Mouse (Mus musculus): Measurements from ENCODE around the gene Dop1a. TPM values are rescaled to one million over a fixed set of nuclear protein-coding genes. Genes with fewer than 3 reads are reported as not detected.

Dop1a gene
- polyA plus RNA-seq, 1 experiment, result 2.9 TPM

- Histone ChIP-seq H3K36me3 (replicated peaks; ENCODE audit: low read length) (no peaks in the 10 kb centered on the region), H3K4me3 (replicated peaks) (no peak overlapping the region), H3K4me1 (peaks cover 11% of the 10 kb centered on the region), H3K9me3 (no peaks in the 10 kb centered on the region), H3K27me3 (replicated peaks) (no peaks in the 10 kb centered on the region)
- TF ChIP-seq GATA1 (IDR thresholded peaks at IDR 0.05; ENCODE audit: borderline replicate concordance, low read length) (no peak), FLI1 (IDR thresholded peaks at IDR 0.05; ENCODE audit: low read length) (no peak)
These were observed 17.4 kb upstream of the Dop1a start for GRCm38 (mm10) chr9:86449581-86449980.

- no peak for TF ChIP-seq GATA1 (IDR thresholded peaks at IDR 0.05; ENCODE audit: borderline replicate concordance, low read length)
- TF ChIP-seq FLI1 (IDR thresholded peaks at IDR 0.05; ENCODE audit: low read length), result no peak
- Histone ChIP-seq H3K4me1 (peaks cover 11% of the 10 kb centered on the region), H3K27me3 (replicated peaks) (no peaks in the 10 kb centered on the region), H3K36me3 (replicated peaks; ENCODE audit: low read length) (no peaks in the 10 kb centered on the region), H3K9me3 (no peaks in the 10 kb centered on the region), H3K4me3 (replicated peaks) (no peak overlapping the region)
These were observed 15.9 kb upstream of the Dop1a start for GRCm38 (mm10) chr9:86451094-86451493.

- no peaks in the 10 kb centered on the region for H3K36me3 ChIP-seq (replicated peaks; ENCODE audit: low read length)
- H3K4me1 ChIP-seq, result peaks cover 11% of the 10 kb centered on the region
- TF ChIP-seq FLI1 (IDR thresholded peaks at IDR 0.05; ENCODE audit: low read length), result no peak
- H3K4me3 ChIP-seq (replicated peaks), result peak overlapping the region; percentile 84
- H3K27me3 ChIP-seq (replicated peaks), result no peaks in the 10 kb centered on the region
- no peaks in the 10 kb centered on the region for H3K9me3 ChIP-seq
These were observed 15.3 kb upstream of the Dop1a start for GRCm38 (mm10) chr9:86451617-86452016.

- Histone ChIP-seq H3K36me3 (replicated peaks; ENCODE audit: low read length) (no peaks in the 10 kb centered on the region), H3K27me3 (replicated peaks) (no peaks in the 10 kb centered on the region), H3K4me3 (replicated peaks) (no peak overlapping the region), H3K4me1 (peaks cover 11% of the 10 kb centered on the region), H3K9me3 (no peaks in the 10 kb centered on the region)
- TF ChIP-seq FLI1 (IDR thresholded peaks at IDR 0.05; ENCODE audit: low read length) (no peak), GATA1 (IDR thresholded peaks at IDR 0.05; ENCODE audit: borderline replicate concordance, low read length) (no peak)
These were observed 13.3 kb upstream of the Dop1a start for GRCm38 (mm10) chr9:86453626-86454025.

- TF ChIP-seq FLI1 (IDR thresholded peaks at IDR 0.05; ENCODE audit: low read length) (no peak), GATA1 (IDR thresholded peaks at IDR 0.05; ENCODE audit: borderline replicate concordance, low read length) (no peak)
- H3K36me3 ChIP-seq (replicated peaks; ENCODE audit: low read length), result no peaks in the 10 kb centered on the region
- H3K9me3 ChIP-seq, result no peaks in the 10 kb centered on the region
These were observed 2.5 kb upstream of the Dop1a start, which contains the start of gene Ube2cbp for GRCm38 (mm10) chr9:86464151-86465105. Gene Ube2cbp (minus strand): TSS chr9:86464950.

GRCm38 (mm10) chr9:86475956-86476355 is 9.0 kb downstream of the Dop1a start:
- H3K36me3 ChIP-seq (replicated peaks; ENCODE audit: low read length), result peaks cover 11% of the 10 kb centered on the region
- H3K4me3 ChIP-seq (replicated peaks), result no peak overlapping the region
- peaks cover 70% of the 10 kb centered on the region for H3K4me1 ChIP-seq
- no peaks in the 10 kb centered on the region for H3K9me3 ChIP-seq
- no peaks in the 10 kb centered on the region for H3K27me3 ChIP-seq (replicated peaks)
- TF ChIP-seq FLI1 (IDR thresholded peaks at IDR 0.05; ENCODE audit: low read length) (no peak), GATA1 (IDR thresholded peaks at IDR 0.05; ENCODE audit: borderline replicate concordance, low read length) (no peak)

More at GRCm38 (mm10) chr9:86464151-86465105, 2.5 kb upstream of the Dop1a start, which contains the start of gene Ube2cbp:
- H3K4me1 ChIP-seq, result peaks cover 27% of the 10 kb centered on the region
- peak within 1 kb of the TSS; percentile 98 for H3K4me3 ChIP-seq (replicated peaks)
- H3K27me3 ChIP-seq (replicated peaks), result no peaks in the 10 kb centered on the region

- Histone ChIP-seq H3K27me3 (replicated peaks) (no peaks in the 10 kb centered on the region), H3K4me3 (replicated peaks) (peak overlapping the region; percentile 62), H3K9me3 (no peaks in the 10 kb centered on the region), H3K36me3 (replicated peaks; ENCODE audit: low read length) (peaks cover 11% of the 10 kb centered on the region), H3K4me1 (peaks cover 63% of the 10 kb centered on the region)
- TF ChIP-seq FLI1 (IDR thresholded peaks at IDR 0.05; ENCODE audit: low read length) (no peak), GATA1 (IDR thresholded peaks at IDR 0.05; ENCODE audit: borderline replicate concordance, low read length) (no peak)
These were observed 9.8 kb downstream of the Dop1a start for GRCm38 (mm10) chr9:86476763-86477162.

- no peaks in the 10 kb centered on the region for H3K27me3 ChIP-seq (replicated peaks)
- H3K9me3 ChIP-seq, result no peaks in the 10 kb centered on the region
- no peak for TF ChIP-seq GATA1 (IDR thresholded peaks at IDR 0.05; ENCODE audit: borderline replicate concordance, low read length)
- TF ChIP-seq FLI1 (IDR thresholded peaks at IDR 0.05; ENCODE audit: low read length), result no peak
- H3K4me3 ChIP-seq (replicated peaks), result peak overlapping the region; percentile 33
- H3K36me3 ChIP-seq (replicated peaks; ENCODE audit: low read length), result peaks cover 10% of the 10 kb centered on the region
- H3K4me1 ChIP-seq, result peaks cover 57% of the 10 kb centered on the region
These were observed 11.6 kb downstream of the Dop1a start for GRCm38 (mm10) chr9:86478414-86479093.

GRCm38 (mm10) chr9:86482236-86482635 is 15.3 kb downstream of the Dop1a start:
- no peak for TF ChIP-seq GATA1 (IDR thresholded peaks at IDR 0.05; ENCODE audit: borderline replicate concordance, low read length)
- TF ChIP-seq FLI1 (IDR thresholded peaks at IDR 0.05; ENCODE audit: low read length), result no peak

GRCm38 (mm10) chr9:86491740-86492139 is 24.8 kb downstream of the Dop1a start:
- peaks cover 78% of the 10 kb centered on the region for H3K36me3 ChIP-seq (replicated peaks; ENCODE audit: low read length)

More at GRCm38 (mm10) chr9:86482236-86482635, 15.3 kb downstream of the Dop1a start:
- Histone ChIP-seq H3K4me1 (peaks cover 52% of the 10 kb centered on the region), H3K36me3 (replicated peaks; ENCODE audit: low read length) (peaks cover 13% of the 10 kb centered on the region), H3K4me3 (replicated peaks) (no peak overlapping the region), H3K27me3 (replicated peaks) (no peaks in the 10 kb centered on the region), H3K9me3 (no peaks in the 10 kb centered on the region)

More at GRCm38 (mm10) chr9:86491740-86492139, 24.8 kb downstream of the Dop1a start:
- no peaks in the 10 kb centered on the region for H3K9me3 ChIP-seq
- peaks cover 11% of the 10 kb centered on the region for H3K4me1 ChIP-seq
- H3K4me3 ChIP-seq (replicated peaks), result no peak overlapping the region
- no peaks in the 10 kb centered on the region for H3K27me3 ChIP-seq (replicated peaks)
- TF ChIP-seq FLI1 (IDR thresholded peaks at IDR 0.05; ENCODE audit: low read length) (no peak), GATA1 (IDR thresholded peaks at IDR 0.05; ENCODE audit: borderline replicate concordance, low read length) (no peak)

Measured in megakaryocyte, embryonic 14.5 days (primary cell).